Mouse (Mus musculus): Measurements from ENCODE around the gene Gm10666. TPM values are rescaled to one million over a fixed set of nuclear protein-coding genes. Genes with fewer than 3 reads are reported as not detected.

Gene Gm10666
- polyA plus RNA-seq (2017; shearing (Covaris generic)), result not detected

DNA sequence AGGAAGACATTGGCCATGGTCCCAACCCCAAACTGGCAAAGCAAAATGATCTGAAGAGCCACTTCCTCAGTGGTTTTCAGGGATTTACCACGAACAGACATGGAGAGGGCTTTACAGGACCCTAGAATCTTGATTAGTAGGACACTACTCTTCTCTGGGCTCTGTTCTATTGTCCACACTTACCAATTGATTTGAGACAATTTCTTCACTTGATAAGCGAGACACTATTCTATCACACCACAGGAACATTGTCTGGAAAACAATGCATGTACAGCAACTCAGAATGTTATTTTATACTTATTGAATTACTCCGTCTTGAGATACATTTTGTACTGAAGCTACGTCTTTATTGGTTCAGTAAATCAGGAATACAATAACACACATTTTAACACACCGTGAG lies at the start of gene Gm10666:
Gene Gm10666, minus strand, starts transcription at position 101 of the 400 bp plus-strand sequence.

DNA sequence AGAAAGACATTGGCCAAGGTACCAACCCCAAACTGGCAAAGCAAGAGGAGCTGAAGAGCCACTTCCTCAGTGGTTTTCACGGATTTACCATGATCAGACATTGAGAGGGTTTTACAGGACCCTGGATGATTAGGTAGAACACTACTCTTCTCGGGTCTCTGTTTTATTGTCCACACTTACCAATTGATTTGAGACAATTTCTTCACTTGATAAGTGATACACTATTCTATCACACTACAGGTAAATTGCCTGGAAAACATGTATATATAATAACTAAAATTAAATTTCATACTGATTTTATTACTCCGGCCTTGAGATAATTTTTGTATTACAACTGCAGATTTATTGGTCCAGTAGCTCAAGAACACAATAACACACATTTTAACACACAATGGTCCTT lies 29.4 kb upstream of the Gm10666 start, which contains the start of gene Vmn1r142:
Gene Vmn1r142, minus strand, starts transcription at position 101 of the 400 bp plus-strand sequence.

DNA sequence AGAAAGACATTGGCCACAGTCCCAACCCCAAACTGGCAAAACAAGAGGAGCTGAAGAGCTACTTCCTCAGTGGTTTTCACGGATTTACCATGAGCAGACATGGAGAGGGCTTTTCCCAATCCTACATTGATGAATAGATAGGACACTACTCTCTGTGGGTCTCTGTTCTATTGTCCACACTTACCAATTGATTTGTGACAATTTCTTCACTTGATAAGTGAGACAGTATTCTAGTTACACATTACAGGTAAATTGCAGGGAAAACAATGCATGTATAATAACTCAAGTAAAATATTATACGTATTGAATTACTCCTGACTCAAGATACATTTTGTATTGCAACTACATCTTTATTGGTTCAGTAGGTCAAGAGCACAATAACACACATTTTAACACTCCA lies 16.4 kb downstream of the Gm10666 start, which contains the start of gene Gm16451:
Gene Gm16451, minus strand, starts transcription at position 101 of the 400 bp plus-strand sequence.

Other genes with a start within 250 kb of the Gm10666 start
- gene Gm5891, start 213.4 kb downstream of the Gm10666 start, polyA plus RNA-seq (2017; shearing (Covaris generic)), result under 1 TPM in 1 of 2 experiments, not detected in 1; 0.23 TPM
- gene Vmn1r137, start 140.2 kb downstream of the Gm10666 start, polyA plus RNA-seq (2017; shearing (Covaris generic)), result not detected
- not detected for gene Vmn1r138, start 105.8 kb downstream of the Gm10666 start, polyA plus RNA-seq (2017; shearing (Covaris generic))
- not detected for gene Gm6176, start 78.4 kb downstream of the Gm10666 start, polyA plus RNA-seq (2017; shearing (Covaris generic))
- gene Vmn1r139, start 65.7 kb downstream of the Gm10666 start, polyA plus RNA-seq (2017; shearing (Covaris generic)), result under 1 TPM in 1 of 2 experiments, not detected in 1; 0.33 TPM
- gene Gm16451, start 16.5 kb downstream of the Gm10666 start, polyA plus RNA-seq (2017; shearing (Covaris generic)), result not detected
- not detected for gene Vmn1r142, start 29.3 kb upstream of the Gm10666 start, polyA plus RNA-seq (2017; shearing (Covaris generic))
- gene Vmn1r143, start 54.6 kb upstream of the Gm10666 start, polyA plus RNA-seq (2017; shearing (Covaris generic)), result not detected
- not detected for gene Gm8653, start 66.5 kb upstream of the Gm10666 start, polyA plus RNA-seq (2017; shearing (Covaris generic))
- not detected for gene Gm8453, start 94.7 kb upstream of the Gm10666 start, polyA plus RNA-seq (2017; shearing (Covaris generic))
- not detected for gene Gm4187, start 195.0 kb upstream of the Gm10666 start, polyA plus RNA-seq (2017; shearing (Covaris generic))
- gene Gm8660, start 236.3 kb upstream of the Gm10666 start, polyA plus RNA-seq (2017; shearing (Covaris generic)), result not detected

All from activated CD4-positive, CD25-positive, alpha-beta regulatory T cell (primary cell).